Mouse (Mus musculus) megakaryocyte progenitor cell, adult 5-6 weeks (primary cell): ENCODE results near the gene Vmn2r78. TPM values are rescaled to one million over a fixed set of nuclear protein-coding genes. Genes with fewer than 3 reads are reported as not detected.
"Not testable (repeated sequence)": the region's sequence is repeated elsewhere in the genome, so short reads cannot be mapped to it uniquely, and the experiment has no call there.

Source experiments
- ATAC-seq: replicated peaks from 2 replicates; pipeline ENCODE4 v1.8.0; 2016; ENCODE audit warnings: mild to moderate bottlenecking, moderate TSS enrichment, inconsistent platforms; ENCODE audit not compliant: poor library complexity
- total RNA-seq, 2 experiments: library from RNA; stranded (forward) in 1 of 2; stranded (reverse) in 1 of 2; fragments of 157-497, 149-512 nt in 1 of 2; fragments of 200-1000 nt in 1 of 2; gene quantifications; 2 replicates each; pipeline versions ENCODE4 v1.2.3 to v1.2.4; 2015 to 2017

The Vmn2r78 gene
- total RNA-seq (2015) (not detected in 2 replicates), total RNA-seq (2017) (not detected in 2 replicates)

- not testable (repeated sequence) for ATAC-seq
Measured at GRCm38 (mm10) chr7:86914794-86915193, at the start of gene Vmn2r78. Vmn2r78 (plus strand) TSS chr7:86915094.

GRCm38 (mm10) chr7:86889470-86890469 is 25.1 kb upstream of the Vmn2r78 start:
- no peak for ATAC-seq

GRCm38 (mm10) chr7:86937288-86937687 is 22.4 kb downstream of the Vmn2r78 start:
- no peak for ATAC-seq

DNA sequence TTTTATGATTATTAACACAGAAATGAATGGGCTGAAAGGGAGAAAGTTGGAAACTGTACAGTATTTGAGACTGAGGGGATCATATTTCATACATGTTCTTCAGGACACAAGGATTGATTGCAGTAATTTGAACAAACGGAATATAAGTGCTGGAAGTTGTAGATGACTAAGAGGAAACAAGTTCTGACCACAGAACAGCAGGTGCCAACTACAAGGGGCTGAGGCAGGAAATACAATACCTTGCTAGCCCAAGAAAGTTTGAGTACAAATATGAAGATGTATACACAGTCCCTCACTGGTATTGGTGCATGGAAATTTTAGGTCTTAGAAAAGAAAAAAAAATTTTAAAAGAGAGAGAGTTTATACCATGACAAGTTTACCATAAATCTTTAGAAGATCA is 79.8 kb downstream of the Vmn2r78 start:
- ATAC-seq: no peak

DNA sequence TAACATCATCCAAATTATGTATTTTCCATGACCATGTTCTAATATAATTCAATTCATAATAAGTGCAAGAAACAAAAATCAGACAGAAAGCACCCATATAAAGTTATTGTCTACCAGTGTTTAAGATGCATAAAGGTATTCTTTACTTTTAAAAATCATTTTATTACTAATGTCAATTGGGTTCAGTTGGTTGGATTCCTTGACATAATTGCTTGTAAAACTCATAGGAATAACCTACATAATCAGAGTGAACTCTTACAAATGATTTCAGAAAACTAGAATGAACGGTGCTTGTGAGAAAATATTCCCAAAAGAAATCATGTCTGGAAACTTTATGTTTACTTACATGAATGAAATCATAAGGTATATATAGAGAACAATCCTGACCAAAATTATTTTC is 80.9 kb downstream of the Vmn2r78 start, which contains the start of gene Vmn2r79:
Vmn2r79 (plus strand) TSS at position 301 of the 400 bp plus-strand sequence.
- ATAC-seq: not testable (repeated sequence)

Other genes with a start within 250 kb of the Vmn2r78 start
- not detected in 2 replicates for gene Olfr292, start 226.8 kb upstream of the Vmn2r78 start, total RNA-seq (2015)
- not detected in 2 replicates for gene Olfr292, start 226.8 kb upstream of the Vmn2r78 start, total RNA-seq (2017)
- gene Folh1, start 139.2 kb upstream of the Vmn2r78 start, total RNA-seq (2015): not detected in 2 replicates
- gene Folh1, start 139.2 kb upstream of the Vmn2r78 start, total RNA-seq (2017): not detected in 2 replicates
- gene Vmn2r77, start 120.1 kb upstream of the Vmn2r78 start, total RNA-seq (2015): not detected in 2 replicates
- not detected in 2 replicates for gene Vmn2r77, start 120.1 kb upstream of the Vmn2r78 start, total RNA-seq (2017)
- gene Vmn2r79, start 81.0 kb downstream of the Vmn2r78 start, total RNA-seq (2015): not detected in 2 replicates
- gene Vmn2r79, start 81.0 kb downstream of the Vmn2r78 start, total RNA-seq (2017): not detected in 2 replicates